9 mouse cellular contexts compared by ENCODE assay signal in the genomic region with DNA sequence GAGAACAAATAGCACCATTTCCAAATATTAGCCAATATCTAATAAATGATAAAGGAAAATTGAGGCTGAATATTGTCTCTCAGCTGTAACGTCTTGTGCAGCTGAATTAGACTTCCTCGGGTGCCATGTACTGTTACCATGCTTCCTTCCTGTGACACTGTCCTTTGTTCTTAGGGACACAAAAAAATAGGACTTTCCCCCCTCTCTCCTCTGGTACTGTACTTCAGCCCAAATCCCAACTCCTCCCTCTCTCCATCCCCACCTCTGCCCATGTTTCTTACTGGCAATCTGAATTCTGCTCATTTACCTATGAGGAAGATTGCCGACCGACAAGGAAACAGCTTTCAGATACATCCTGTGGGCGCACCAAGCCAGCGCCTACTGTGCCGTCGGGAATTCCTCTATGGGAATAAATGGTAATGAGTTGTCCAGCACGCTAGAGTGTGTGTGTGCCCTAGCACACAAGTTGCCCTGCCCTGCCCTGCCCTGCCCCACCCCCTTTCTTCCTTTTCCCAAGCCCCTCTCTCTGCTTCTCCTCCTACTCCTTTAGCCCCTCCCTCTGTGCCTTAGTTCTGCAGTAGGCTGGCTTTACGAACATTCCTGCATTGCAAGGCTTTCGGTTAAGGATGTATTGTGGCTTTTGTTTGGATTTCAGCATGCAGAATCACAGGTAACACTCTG. TPM values are rescaled to one million over a fixed set of nuclear protein-coding genes. Genes with fewer than 3 reads are reported as not detected.
DNase-seq lines count a peak whose midpoint lies in the region; ATAC-seq and TF ChIP-seq lines count a peak whose summit lies in the region.
"Had no signal": no experiment of that assay in that cellular context is flagged by ENCODE, and none has a peak within 500 bp of the region (broad histone marks: within the 10 kb centered on the region; RNA-seq: fewer than 3 reads in every experiment).

Gpr21 (plus strand) TSS at position 303 of the 681 bp plus-strand sequence.

- 29% methylated on average over 11 of the region's 11 CpGs for WGBS in kidney, embryonic 16.5 days
- WGBS in hindbrain, postnatal 0 days, result 19% methylated on average over 11 of the region's 11 CpGs
- 7% methylated on average over 11 of the region's 11 CpGs for WGBS in midbrain, embryonic 16.5 days
- WGBS in thymus, adult 2 months, result 85% methylated on average over 11 of the region's 11 CpGs

- no peaks in the 10 kb centered on the region for H3K27me3 ChIP-seq in kidney, embryonic 16.5 days (ENCODE audit: insufficient read depth, low read length)
- H3K27me3 ChIP-seq in hindbrain, postnatal 0 days (ENCODE audit: insufficient read depth, low read length), result no peaks in the 10 kb centered on the region
- no peaks in the 10 kb centered on the region for H3K27me3 ChIP-seq in midbrain, embryonic 16.5 days (ENCODE audit: control insufficient read depth, insufficient read depth, low read depth, low read length)
- no peaks in the 10 kb centered on the region for H3K27me3 ChIP-seq in thymus, adult 2 months (ENCODE audit: control insufficient read depth, insufficient read depth, low read length)
- H3K27me3 ChIP-seq: megakaryocyte, embryonic 14.5 days had no signal

- H3K9me3 ChIP-seq in kidney, embryonic 16.5 days (ENCODE audit: low read length), result no peaks in the 10 kb centered on the region
- H3K9me3 ChIP-seq in hindbrain, postnatal 0 days (ENCODE audit: low read length), result no peaks in the 10 kb centered on the region
- H3K9me3 ChIP-seq in midbrain, embryonic 16.5 days (replicated peaks; ENCODE audit: control insufficient read depth, low read length, poor library complexity, severe bottlenecking), result no peaks in the 10 kb centered on the region
- H3K9me3 ChIP-seq: megakaryocyte, embryonic 14.5 days had no signal

- TF ChIP-seq POLR2A in thymus, adult 2 months (IDR thresholded peaks at IDR 0.05; ENCODE audit: control insufficient read depth, extremely low read depth, insufficient read depth, low read length, poor library complexity), result no peak

- DNase-seq in kidney, adult 18-20 months, result no peak
- DNase-seq in embryo, embryonic 11.5 days (ENCODE audit: low read depth, low spot score), result peak; percentile 7
- DNase-seq in hindbrain, postnatal 0 days (ENCODE audit: low spot score), result peak; percentile 62
- DNase-seq in thymus, adult 2 months, result no peak
- no peak for DNase-seq in left cerebral cortex, adult 11 months (ENCODE audit: low spot score)
- DNase-seq in layer of hippocampus, adult 9-11 months, result no peak

- H3K4me3 ChIP-seq in kidney, embryonic 16.5 days (ENCODE audit: low read length), result peak within 1 kb of the TSS; percentile 27
- H3K4me3 ChIP-seq in hindbrain, postnatal 0 days (ENCODE audit: low read length), result peak within 1 kb of the TSS; percentile 29
- H3K4me3 ChIP-seq in midbrain, embryonic 16.5 days (ENCODE audit: low read depth, low read length), result peak within 1 kb of the TSS; percentile 38
- no peak within 1 kb of the TSS for H3K4me3 ChIP-seq in thymus, adult 2 months (ENCODE audit: control insufficient read depth, insufficient read depth, low read length)
- H3K4me3 ChIP-seq: megakaryocyte, embryonic 14.5 days had no signal

- peak; percentile 79 for ATAC-seq in kidney, embryonic 16.5 days (ENCODE audit: low FRiP score, low TSS enrichment)
- ATAC-seq in hindbrain, postnatal 0 days, result peak; percentile 88
- ATAC-seq in midbrain, embryonic 16.5 days, result peak; percentile 91

- peak within 1 kb of the TSS; percentile 42 for H3K4me2 ChIP-seq in kidney, embryonic 16.5 days (replicated peaks; ENCODE audit: low read depth, low read length)
- peak within 1 kb of the TSS; percentile 46 for H3K4me2 ChIP-seq in hindbrain, postnatal 0 days (ENCODE audit: low read depth, low read length)
- H3K4me2 ChIP-seq in midbrain, embryonic 16.5 days (ENCODE audit: low read length), result peak within 1 kb of the TSS; percentile 80

- H3K9ac ChIP-seq in kidney, embryonic 16.5 days (replicated peaks; ENCODE audit: low read length), result no peak within 1 kb of the TSS; the same call in none of the 2 replicates
- H3K9ac ChIP-seq in hindbrain, postnatal 0 days (replicated peaks; ENCODE audit: low read length), result peak within 1 kb of the TSS; percentile 28; the same call in 1 of the 2 replicates
- H3K9ac ChIP-seq in midbrain, embryonic 16.5 days (ENCODE audit: low read depth, low read length), result peak within 1 kb of the TSS; percentile 58

- peaks cover 21% of the 10 kb centered on the region for H3K36me3 ChIP-seq in kidney, embryonic 16.5 days (ENCODE audit: insufficient read depth, low read length)
- H3K36me3 ChIP-seq in hindbrain, postnatal 0 days (ENCODE audit: insufficient read depth, low read length), result peaks cover 3% of the 10 kb centered on the region; the same call in 1 of the 2 replicates
- H3K36me3 ChIP-seq in midbrain, embryonic 16.5 days (ENCODE audit: control insufficient read depth, insufficient read depth, low read length), result 0 out of 2 replicates have a peak, but pooled peaks cover 2% of the 10 kb centered on the region
- peaks cover 3% of the 10 kb centered on the region; the same call in 1 of the 2 replicates for H3K36me3 ChIP-seq in thymus, adult 2 months (ENCODE audit: control insufficient read depth, insufficient read depth, low read length)

- TF ChIP-seq CTCF in hindbrain, postnatal 0 days (IDR thresholded peaks at IDR 0.05; ENCODE audit: low read depth), result no peak
- TF ChIP-seq CTCF in thymus, adult 2 months (IDR thresholded peaks at IDR 0.05; ENCODE audit: borderline replicate concordance, control insufficient read depth, extremely low read depth, insufficient read depth, low read length, poor library complexity), result no peak

- H3K4me1 ChIP-seq in kidney, embryonic 16.5 days (ENCODE audit: insufficient read depth, low read length), result peaks cover 15% of the 10 kb centered on the region
- no peaks in the 10 kb centered on the region for H3K4me1 ChIP-seq in hindbrain, postnatal 0 days (ENCODE audit: insufficient read depth, low read length)
- H3K4me1 ChIP-seq in midbrain, embryonic 16.5 days (ENCODE audit: control insufficient read depth, insufficient read depth, low read length), result peaks cover 31% of the 10 kb centered on the region
- H3K4me1 ChIP-seq in thymus, adult 2 months (replicated peaks; ENCODE audit: control insufficient read depth, insufficient read depth, low read length), result no peaks in the 10 kb centered on the region

- H3K27ac ChIP-seq in kidney, embryonic 16.5 days (ENCODE audit: low read length), result peak within 1 kb of the TSS; percentile 46; the same call in 1 of the 2 replicates
- peak within 1 kb of the TSS; percentile 79 for H3K27ac ChIP-seq in hindbrain, postnatal 0 days
- H3K27ac ChIP-seq in midbrain, embryonic 16.5 days (ENCODE audit: low read length), result peak within 1 kb of the TSS; percentile 91
- H3K27ac ChIP-seq in thymus, adult 2 months (ENCODE audit: control insufficient read depth, insufficient read depth, low read length), result no peak within 1 kb of the TSS

RNA-seq across cellular contexts. Expression of gene Gpr21, which starts in this region (rescaled TPM):
- 0.77 and 1.5 TPM in 2 replicates for polyA plus RNA-seq in kidney, embryonic 16.5 days (2015; fragmentation: Nextera tagmentation; extraction: Ambion mirVana)
- total RNA-seq in hindbrain, postnatal 0 days (2014; rRNA removed), result 22.5 and 25.0 TPM in 2 replicates
- polyA plus RNA-seq in hindbrain, postnatal 0 days (2015; fragmentation: Nextera tagmentation; extraction: Ambion mirVana), result 8.8 and 9.1 TPM in 2 replicates
- 16.5 and 16.6 TPM in 2 replicates for polyA plus RNA-seq in midbrain, embryonic 16.5 days (2015; fragmentation: Nextera tagmentation; extraction: Ambion mirVana)
- polyA plus RNA-seq in thymus, adult 2 months (2012; rRNA removed), result 0.31 and 0.47 TPM in 2 replicates

Comparison
In these comparisons a context has a peak if more than half of its experiments do, and no peak if none do; other contexts are left out.
1. DNase-seq: peak in embryo, embryonic 11.5 days (single experiment) and hindbrain, postnatal 0 days (single experiment); none in kidney, adult 18-20 months (single experiment), thymus, adult 2 months (single experiment), left cerebral cortex, adult 11 months (single experiment) and layer of hippocampus, adult 9-11 months (single experiment).
2. Peak in every context shown above with its lines, with median percentiles within 50 percentile points of each other: ATAC-seq and H3K4me2 ChIP-seq.